Mouse (Mus musculus): ENCODE results near the gene Gm2a. TPM values are rescaled to one million over a fixed set of nuclear protein-coding genes. Genes with fewer than 3 reads are reported as not detected.
A peak's percentile ranks its signal among the peaks of the same experiment; 100 is the strongest.
"Not testable (repeated sequence)": the region's sequence is repeated elsewhere in the genome, so short reads cannot be mapped to it uniquely, and the experiment has no call there.

Gm2a gene
- polyA plus RNA-seq, 1 experiment from 2014 or later = 23.6 TPM

DNA sequence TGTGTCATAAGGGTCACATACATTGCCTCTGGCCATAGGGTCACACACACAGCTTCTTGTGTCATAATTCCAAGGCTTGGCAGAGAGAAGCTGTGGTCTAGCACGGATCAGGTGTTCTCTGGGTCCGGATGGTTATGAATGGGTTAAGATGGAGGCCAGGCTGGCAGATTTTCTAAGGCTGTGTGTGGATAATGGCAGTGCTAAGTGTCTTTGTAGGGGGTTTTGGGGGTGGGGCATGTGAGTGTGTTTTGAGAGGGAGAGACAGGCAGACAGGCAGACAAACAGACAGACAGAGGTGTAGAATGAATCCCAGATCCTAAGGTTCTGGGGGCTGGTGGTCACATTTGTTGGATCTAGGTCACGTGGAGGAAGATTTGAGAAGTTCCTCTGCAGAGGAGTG, 4.1 kb downstream of the Gm2a start:
- no peak overlapping the region for H3K4me3 ChIP-seq (replicated peaks; ENCODE audit: low read depth, low read length)
- no peak overlapping the region for H3K9ac ChIP-seq (replicated peaks; ENCODE audit: low read length)
- H3K27me3 ChIP-seq (ENCODE audit: control insufficient read depth, insufficient read depth, low read length) = no peaks in the 10 kb centered on the region
- H3K27ac ChIP-seq (replicated peaks; ENCODE audit: low read depth, low read length) = no peak overlapping the region
- no peaks in the 10 kb centered on the region for H3K4me1 ChIP-seq (ENCODE audit: control insufficient read depth, insufficient read depth, low read length)
- H3K36me3 ChIP-seq (ENCODE audit: control insufficient read depth, insufficient read depth, low read length) = no peaks in the 10 kb centered on the region
- DNase-seq (no peak), ATAC-seq (ENCODE audit: low FRiP score, low TSS enrichment) (no peak)
- no peaks in the 10 kb centered on the region for H3K9me3 ChIP-seq (ENCODE audit: control insufficient read depth, low read length)
- H3K4me2 ChIP-seq (ENCODE audit: low read length) = no peak overlapping the region
- WGBS = 87% methylated on average over 3 of the region's 3 CpGs

DNA sequence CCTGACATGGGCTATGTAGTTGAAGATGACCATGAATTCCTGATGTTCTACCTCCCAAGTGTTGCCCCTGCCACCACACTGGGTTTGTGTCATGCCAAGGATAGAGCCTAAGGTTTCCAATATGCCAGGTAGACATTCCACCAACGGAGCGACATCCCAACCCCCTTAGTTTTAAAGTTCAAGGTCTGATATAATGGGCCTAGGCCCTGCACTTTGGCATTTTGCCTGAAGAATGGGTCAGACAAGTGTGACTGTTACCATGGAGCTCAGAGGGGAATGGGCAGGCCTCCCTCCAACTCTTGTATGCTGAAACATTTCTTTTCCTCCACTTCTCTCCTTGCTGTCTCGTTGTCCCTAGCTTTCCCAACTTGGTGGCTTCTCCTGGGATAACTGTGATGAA, 5.3 kb downstream of the Gm2a start:
- Histone ChIP-seq H3K27ac (replicated peaks; ENCODE audit: low read depth, low read length) (no peak overlapping the region), H3K9ac (replicated peaks; ENCODE audit: low read length) (no peak overlapping the region), H3K4me1 (ENCODE audit: control insufficient read depth, insufficient read depth, low read length) (no peaks in the 10 kb centered on the region), H3K9me3 (ENCODE audit: control insufficient read depth, low read length) (no peaks in the 10 kb centered on the region), H3K27me3 (ENCODE audit: control insufficient read depth, insufficient read depth, low read length) (no peaks in the 10 kb centered on the region), H3K36me3 (ENCODE audit: control insufficient read depth, insufficient read depth, low read length) (no peaks in the 10 kb centered on the region), H3K4me2 (ENCODE audit: low read length) (no peak overlapping the region), H3K4me3 (replicated peaks; ENCODE audit: low read depth, low read length) (no peak overlapping the region)
- 42% methylated on average over 3 of the region's 3 CpGs for whole genome bisulfite sequencing
- DNase-seq = peak; percentile 34
- ATAC-seq (ENCODE audit: low FRiP score, low TSS enrichment) = no peak

DNA sequence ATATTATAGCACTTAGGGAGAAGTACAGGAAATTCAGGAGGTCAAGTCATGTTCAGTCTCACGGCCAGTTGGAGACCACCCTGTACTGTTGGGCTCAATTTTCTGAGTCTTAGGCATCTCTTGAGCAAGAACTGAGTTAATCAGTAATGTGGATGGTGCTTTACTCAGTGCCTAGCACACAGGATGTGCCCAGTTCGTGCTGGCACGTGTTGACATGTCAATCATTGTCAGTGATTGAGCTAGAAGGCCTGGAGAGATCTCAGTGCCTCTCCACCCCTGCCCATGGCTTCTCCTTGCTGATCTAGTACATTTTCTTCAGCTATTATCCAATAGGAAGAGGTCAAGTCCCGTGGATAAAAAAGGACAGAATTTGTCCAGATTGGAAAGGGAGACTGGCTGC, 7.5 kb downstream of the Gm2a start:
- Histone ChIP-seq H3K36me3 (ENCODE audit: control insufficient read depth, insufficient read depth, low read length) (0 out of 2 replicates have a peak, but pooled peaks cover 2% of the 10 kb centered on the region), H3K27ac (replicated peaks; ENCODE audit: low read depth, low read length) (no peak overlapping the region), H3K4me1 (ENCODE audit: control insufficient read depth, insufficient read depth, low read length) (no peaks in the 10 kb centered on the region), H3K9me3 (ENCODE audit: control insufficient read depth, low read length) (no peaks in the 10 kb centered on the region), H3K9ac (replicated peaks; ENCODE audit: low read length) (no peak overlapping the region), H3K4me3 (replicated peaks; ENCODE audit: low read depth, low read length) (no peak overlapping the region), H3K4me2 (ENCODE audit: low read length) (no peak overlapping the region), H3K27me3 (ENCODE audit: control insufficient read depth, insufficient read depth, low read length) (no peaks in the 10 kb centered on the region)
- ATAC-seq (ENCODE audit: low FRiP score, low TSS enrichment) = no peak
- DNase-seq = no peak
- WGBS = 89% methylated on average over 4 of the region's 4 CpGs

DNA sequence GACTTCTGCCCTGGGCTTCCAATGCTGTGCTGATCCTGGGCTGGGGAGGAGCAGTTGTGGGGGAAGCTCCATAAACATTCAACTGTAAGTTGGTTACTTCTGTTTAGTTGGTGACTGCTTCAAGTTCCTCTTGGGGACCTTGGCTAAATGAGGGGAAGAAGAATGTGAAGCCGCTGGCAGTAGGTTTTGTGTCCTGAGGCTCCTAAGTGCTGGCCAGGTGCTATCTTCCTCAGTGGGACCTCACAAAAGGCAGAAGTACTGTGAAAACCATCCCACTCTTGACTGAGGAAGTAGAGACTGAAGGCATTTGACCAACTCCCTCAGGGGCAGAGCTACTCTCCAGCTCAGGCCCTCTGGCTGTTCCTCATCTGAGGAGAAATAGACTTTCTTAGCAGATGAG, 8.7 kb downstream of the Gm2a start:
- Histone ChIP-seq H3K4me2 (ENCODE audit: low read length) (no peak overlapping the region), H3K4me3 (replicated peaks; ENCODE audit: low read depth, low read length) (no peak overlapping the region), H3K9me3 (ENCODE audit: control insufficient read depth, low read length) (no peaks in the 10 kb centered on the region), H3K27me3 (ENCODE audit: control insufficient read depth, insufficient read depth, low read length) (no peaks in the 10 kb centered on the region), H3K27ac (replicated peaks; ENCODE audit: low read depth, low read length) (no peak overlapping the region), H3K36me3 (ENCODE audit: control insufficient read depth, insufficient read depth, low read length) (0 out of 2 replicates have a peak, but pooled peaks cover 2% of the 10 kb centered on the region), H3K9ac (replicated peaks; ENCODE audit: low read length) (no peak overlapping the region), H3K4me1 (ENCODE audit: control insufficient read depth, insufficient read depth, low read length) (no peaks in the 10 kb centered on the region)
- no peak for ATAC-seq (ENCODE audit: low FRiP score, low TSS enrichment)
- WGBS = 87% methylated on average over 1 of the region's 1 CpGs
- DNase-seq = no peak

DNA sequence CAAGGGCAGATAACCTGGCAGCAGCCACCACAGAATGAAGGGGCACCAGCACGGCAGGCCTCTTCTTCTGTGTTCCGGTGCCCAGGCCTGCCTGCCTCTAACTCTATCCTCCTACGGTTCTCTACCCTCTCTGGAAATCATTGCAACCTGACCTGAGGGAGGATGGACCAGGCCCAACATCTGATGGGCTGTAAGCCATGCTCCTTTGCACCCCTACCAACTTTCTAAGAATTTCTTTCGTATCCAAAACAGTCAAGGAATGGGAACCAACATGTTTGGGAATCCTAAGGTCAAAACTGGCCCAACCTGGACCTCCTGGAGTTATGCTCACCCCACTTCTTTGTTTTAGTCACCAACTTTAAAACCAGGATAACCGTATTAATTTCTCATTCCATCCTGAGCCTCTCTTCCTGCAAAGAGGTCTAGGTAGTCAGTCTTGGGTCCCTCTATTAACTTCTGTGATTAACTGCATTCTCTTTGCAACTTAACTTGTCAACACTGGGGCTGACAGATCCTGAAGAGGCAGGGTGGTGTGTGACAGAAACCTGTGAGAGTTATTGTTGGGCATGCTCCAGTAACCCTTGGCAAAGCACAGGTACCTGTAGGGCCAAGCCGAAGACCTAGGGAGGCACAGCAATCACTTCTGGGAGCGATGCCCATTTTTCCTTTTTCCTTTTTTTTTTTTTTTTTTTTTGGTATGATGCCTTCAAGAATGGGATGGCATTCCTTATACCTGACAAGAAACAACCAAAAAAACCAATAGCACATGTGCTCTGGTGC, 11.8 kb downstream of the Gm2a start:
- ATAC-seq (ENCODE audit: low FRiP score, low TSS enrichment) (no peak), DNase-seq (no peak)
- Histone ChIP-seq H3K27ac (replicated peaks; ENCODE audit: low read depth, low read length) (no peak overlapping the region), H3K4me3 (replicated peaks; ENCODE audit: low read depth, low read length) (no peak overlapping the region), H3K36me3 (ENCODE audit: control insufficient read depth, insufficient read depth, low read length) (0 out of 2 replicates have a peak, but pooled peaks cover 2% of the 10 kb centered on the region), H3K9ac (replicated peaks; ENCODE audit: low read length) (no peak overlapping the region), H3K4me1 (ENCODE audit: control insufficient read depth, insufficient read depth, low read length) (no peaks in the 10 kb centered on the region), H3K9me3 (ENCODE audit: control insufficient read depth, low read length) (no peaks in the 10 kb centered on the region), H3K27me3 (ENCODE audit: control insufficient read depth, insufficient read depth, low read length) (no peaks in the 10 kb centered on the region), H3K4me2 (ENCODE audit: low read length) (no peak overlapping the region)
- WGBS = 95% methylated on average over 7 of the region's 7 CpGs

DNA sequence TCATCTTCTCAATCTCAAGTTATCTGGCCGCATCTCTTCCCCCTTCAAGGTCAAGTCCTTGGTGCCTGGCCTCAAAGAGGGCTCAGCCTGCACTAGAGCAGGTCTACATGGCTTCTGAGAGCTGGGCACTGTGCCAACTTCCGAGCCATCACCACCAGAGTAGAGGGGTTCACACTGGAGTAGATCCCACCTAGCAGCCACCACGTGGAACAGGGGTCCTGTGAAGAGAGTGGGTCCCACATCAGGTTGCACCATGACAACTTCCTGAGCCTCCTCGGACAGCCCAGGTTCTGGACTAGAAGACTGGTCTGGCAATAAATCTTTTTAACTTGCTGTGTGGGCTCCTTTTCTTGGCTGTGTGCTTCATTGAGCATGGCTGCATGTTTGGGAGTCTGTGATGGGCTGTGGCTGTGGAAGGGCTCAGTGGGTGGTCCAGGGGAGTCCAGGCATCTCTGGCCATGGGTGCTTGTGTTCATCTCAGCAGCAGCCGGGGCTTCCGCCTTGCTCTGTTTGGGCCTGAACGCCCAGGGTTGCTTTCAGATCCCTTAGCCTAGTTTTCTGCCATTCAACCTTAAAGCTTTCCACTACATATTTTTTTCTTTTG, 12.8 kb downstream of the Gm2a start:
- Histone ChIP-seq H3K4me3 (replicated peaks; ENCODE audit: low read depth, low read length) (no peak overlapping the region), H3K27me3 (ENCODE audit: control insufficient read depth, insufficient read depth, low read length) (no peaks in the 10 kb centered on the region), H3K36me3 (ENCODE audit: control insufficient read depth, insufficient read depth, low read length) (0 out of 2 replicates have a peak, but pooled peaks cover 2% of the 10 kb centered on the region), H3K27ac (replicated peaks; ENCODE audit: low read depth, low read length) (no peak overlapping the region), H3K9me3 (ENCODE audit: control insufficient read depth, low read length) (no peaks in the 10 kb centered on the region), H3K4me1 (ENCODE audit: control insufficient read depth, insufficient read depth, low read length) (no peaks in the 10 kb centered on the region), H3K4me2 (ENCODE audit: low read length) (no peak overlapping the region), H3K9ac (replicated peaks; ENCODE audit: low read length) (no peak overlapping the region)
- WGBS = 82% methylated on average over 7 of the region's 7 CpGs
- DNase-seq (no peak), ATAC-seq (ENCODE audit: low FRiP score, low TSS enrichment) (no peak)

DNA sequence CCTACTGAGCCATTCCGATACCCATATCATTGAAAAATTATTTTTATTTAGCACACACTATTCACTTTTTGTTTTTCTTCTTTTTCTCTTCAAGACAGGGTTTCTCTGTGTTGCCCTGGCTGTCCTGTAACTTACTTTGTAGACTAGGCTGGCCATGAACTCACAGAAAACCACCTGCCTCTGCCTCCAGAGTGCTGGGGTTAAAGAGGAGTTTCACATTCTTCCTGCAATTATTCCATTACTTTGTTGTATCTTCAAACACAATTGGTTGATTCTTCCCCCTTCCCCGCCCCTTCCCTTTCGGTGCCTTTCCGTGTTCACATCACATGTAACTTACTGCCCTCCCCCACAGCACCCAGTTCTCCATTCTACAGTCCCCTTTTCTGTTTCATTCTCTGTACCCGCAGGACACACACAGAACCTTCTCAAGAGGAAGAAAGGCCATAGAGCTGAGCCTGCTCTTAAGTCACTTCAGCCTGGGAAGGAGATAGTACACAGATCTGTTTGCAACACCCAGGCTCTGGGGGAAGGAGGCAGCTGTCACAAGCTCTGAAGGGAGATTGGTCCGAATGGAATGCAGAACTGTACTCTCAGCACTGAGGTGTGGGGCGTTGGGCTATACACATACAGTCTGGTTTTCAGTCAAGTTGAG, 15.4 kb downstream of the Gm2a start:
- Histone ChIP-seq H3K4me2 (ENCODE audit: low read length) (no peak overlapping the region), H3K36me3 (ENCODE audit: control insufficient read depth, insufficient read depth, low read length) (0 out of 2 replicates have a peak, but pooled peaks cover 2% of the 10 kb centered on the region), H3K4me1 (ENCODE audit: control insufficient read depth, insufficient read depth, low read length) (no peaks in the 10 kb centered on the region), H3K27ac (replicated peaks; ENCODE audit: low read depth, low read length) (no peak overlapping the region), H3K4me3 (replicated peaks; ENCODE audit: low read depth, low read length) (no peak overlapping the region), H3K9ac (replicated peaks; ENCODE audit: low read length) (no peak overlapping the region), H3K9me3 (ENCODE audit: control insufficient read depth, low read length) (no peaks in the 10 kb centered on the region), H3K27me3 (ENCODE audit: control insufficient read depth, insufficient read depth, low read length) (no peaks in the 10 kb centered on the region)
- WGBS = 68% methylated on average over 7 of the region's 7 CpGs
- ATAC-seq (ENCODE audit: low FRiP score, low TSS enrichment) (no peak), DNase-seq (no peak)

DNA sequence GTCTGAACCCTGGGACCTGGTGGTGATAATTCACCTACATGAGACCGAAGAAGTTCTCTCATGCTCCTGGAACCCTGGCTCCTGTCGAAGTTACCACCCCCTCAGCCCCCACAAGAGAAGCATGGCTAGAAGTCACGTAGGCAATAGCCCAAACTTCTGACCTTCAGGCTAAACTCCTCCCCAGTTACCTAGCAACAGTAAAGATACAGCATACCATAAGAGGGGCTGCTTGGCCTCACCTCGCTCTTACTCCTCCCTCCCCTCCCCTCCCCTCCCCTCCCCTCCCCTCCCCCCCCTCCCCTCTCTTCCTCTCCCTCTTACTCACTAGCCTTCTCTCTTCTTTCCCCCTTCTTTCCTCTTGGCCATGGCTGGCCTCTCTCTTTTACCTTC, 15.9 kb downstream of the Gm2a start:
- H3K4me3 ChIP-seq (replicated peaks; ENCODE audit: low read depth, low read length); H3K9me3 ChIP-seq (ENCODE audit: control insufficient read depth, low read length); H3K9ac ChIP-seq (replicated peaks; ENCODE audit: low read length); DNase-seq; H3K4me1 ChIP-seq (ENCODE audit: control insufficient read depth, insufficient read depth, low read length); H3K27ac ChIP-seq (replicated peaks; ENCODE audit: low read depth, low read length); H3K36me3 ChIP-seq (ENCODE audit: control insufficient read depth, insufficient read depth, low read length); ATAC-seq (ENCODE audit: low FRiP score, low TSS enrichment); H3K4me2 ChIP-seq (ENCODE audit: low read length); H3K27me3 ChIP-seq (ENCODE audit: control insufficient read depth, insufficient read depth, low read length): not testable (repeated sequence)
- 51% methylated on average over 4 of the region's 4 CpGs for WGBS
